Mouse (Mus musculus) forebrain, embryonic 16.5 days (tissue): ENCODE measurements around the gene Elk3. TPM values are rescaled to one million over a fixed set of nuclear protein-coding genes. Genes with fewer than 3 reads are reported as not detected.

Source experiments
- ATAC-seq: fragments of 200-750 bp; cut with Nextera tagmentation; 2 replicates; pipeline ENCODE4 v1.8.0; 2017; ENCODE audit warnings: mild to moderate bottlenecking, moderate library complexity
- H3K27ac ChIP-seq: fragments of 300-500 bp; sonication (generic); 2 replicates; pipeline ENCODE4 v1.5.1; 2014; ENCODE audit warnings: low read length, control low read depth
- H3K27me3 ChIP-seq: fragments of 300-500 bp; sonication (generic); replicated peaks from 2 replicates; pipeline ENCODE4 v1.6.1; 2014; ENCODE audit warnings: low read length; ENCODE audit not compliant: control insufficient read depth, insufficient read depth
- H3K36me3 ChIP-seq: fragments of 300-500 bp; sonication (generic); 2 replicates; pipeline ENCODE4 v1.6.1; 2014; ENCODE audit not compliant: control insufficient read depth, insufficient read depth
- H3K4me1 ChIP-seq: fragments of 300-500 bp; sonication (generic); replicated peaks from 2 replicates; pipeline ENCODE4 v1.6.1; 2014; ENCODE audit warnings: low read length; ENCODE audit not compliant: control insufficient read depth, insufficient read depth
- H3K4me2 ChIP-seq: fragments of 300-500 bp; sonication (generic); 2 replicates; pipeline ENCODE4 v1.6.1; 2014; ENCODE audit warnings: mild to moderate bottlenecking, low read length, control low read depth
- H3K4me3 ChIP-seq: fragments of 300-500 bp; sonication (generic); replicated peaks from 2 replicates; pipeline ENCODE4 v1.5.1; 2014; ENCODE audit warnings: mild to moderate bottlenecking, low read length, control low read depth
- H3K9ac ChIP-seq: fragments of 300-500 bp; sonication (generic); replicated peaks from 2 replicates; pipeline ENCODE4 v1.6.1; 2014; ENCODE audit warnings: low read depth, low read length, control low read depth
- H3K9me3 ChIP-seq: fragments of 300-500 bp; sonication (generic); 2 replicates; pipeline ENCODE4 v1.6.1; 2016; ENCODE audit warnings: low read length; ENCODE audit not compliant: control insufficient read depth
- WGBS: fragments of 180-500 bp; shearing (Covaris S2); extraction: QIAGEN DNeasy Blood & Tissue Kit; methylation state at CpG from one replicate; pipeline ENCODE4 v1.1.7; 2014; 5-methylcytosine and 5-hydroxymethylcytosine counted together
- polyA plus RNA-seq: library from polyadenylated mRNA; unstranded; fragments of >200 nt; fragmentation: Nextera tagmentation; extraction: Ambion mirVana; gene quantifications from 2 replicates; pipeline ENCODE4 v1.2.1, GENCODE M21; 2015

Elk3 gene
- polyA plus RNA-seq, 1 experiment from 2014 or later, result 6.6 TPM

GRCm38 (mm10) chr10:93347918-93348505 is 37.1 kb upstream of the Elk3 start:
- Histone ChIP-seq H3K27ac (no peak overlapping the region), H3K27me3 (no peaks in the 10 kb centered on the region), H3K9ac (no peak overlapping the region), H3K4me1 (no peaks in the 10 kb centered on the region), H3K9me3 (no peaks in the 10 kb centered on the region), H3K4me2 (no peak overlapping the region), H3K4me3 (no peak overlapping the region), H3K36me3 (no peaks in the 10 kb centered on the region)
- WGBS, result 53% methylated on average over 14 of the region's 14 CpGs
- ATAC-seq, result no peak

- Histone ChIP-seq H3K36me3 (no peaks in the 10 kb centered on the region), H3K9ac (no peak overlapping the region), H3K4me3 (no peak overlapping the region), H3K4me2 (no peak overlapping the region), H3K4me1 (no peaks in the 10 kb centered on the region), H3K27me3 (no peaks in the 10 kb centered on the region), H3K9me3 (no peaks in the 10 kb centered on the region), H3K27ac (no peak overlapping the region)
- no peak for ATAC-seq
- 61% methylated on average over 7 of the region's 7 CpGs for WGBS
These were observed 36.5 kb upstream of the Elk3 start for GRCm38 (mm10) chr10:93347387-93347786.

- Histone ChIP-seq H3K9ac (no peak overlapping the region), H3K36me3 (no peaks in the 10 kb centered on the region), H3K27me3 (no peaks in the 10 kb centered on the region), H3K4me1 (no peaks in the 10 kb centered on the region), H3K4me2 (no peak overlapping the region), H3K9me3 (no peaks in the 10 kb centered on the region), H3K4me3 (no peak overlapping the region), H3K27ac (no peak overlapping the region)
- WGBS, result 80% methylated on average over 9 of the region's 9 CpGs
- no peak for ATAC-seq
These were observed 35.4 kb upstream of the Elk3 start for GRCm38 (mm10) chr10:93346208-93346936.

GRCm38 (mm10) chr10:93345497-93345896 is 34.6 kb upstream of the Elk3 start:
- Histone ChIP-seq H3K36me3 (no peaks in the 10 kb centered on the region), H3K9ac (no peak overlapping the region), H3K4me1 (no peaks in the 10 kb centered on the region), H3K4me3 (no peak overlapping the region), H3K4me2 (no peak overlapping the region), H3K27me3 (no peaks in the 10 kb centered on the region), H3K27ac (no peak overlapping the region), H3K9me3 (no peaks in the 10 kb centered on the region)
- ATAC-seq, result no peak
- WGBS, result 86% methylated on average over 2 of the region's 2 CpGs

GRCm38 (mm10) chr10:93343469-93343868 is 32.5 kb upstream of the Elk3 start:
- no peak for ATAC-seq
- H3K27me3 ChIP-seq, result no peaks in the 10 kb centered on the region
- H3K27ac ChIP-seq, result no peak overlapping the region

GRCm38 (mm10) chr10:93342986-93343385 is 32.1 kb upstream of the Elk3 start:
- ATAC-seq, result no peak
- Histone ChIP-seq H3K36me3 (no peaks in the 10 kb centered on the region), H3K9ac (no peak overlapping the region), H3K9me3 (no peaks in the 10 kb centered on the region), H3K27me3 (no peaks in the 10 kb centered on the region), H3K4me3 (no peak overlapping the region), H3K4me1 (no peaks in the 10 kb centered on the region), H3K4me2 (no peak overlapping the region), H3K27ac (no peak overlapping the region)
- WGBS, result 86% methylated on average over 3 of the region's 3 CpGs

More at GRCm38 (mm10) chr10:93343469-93343868, 32.5 kb upstream of the Elk3 start:
- Histone ChIP-seq H3K4me1 (no peaks in the 10 kb centered on the region), H3K9ac (no peak overlapping the region), H3K9me3 (no peaks in the 10 kb centered on the region), H3K4me3 (no peak overlapping the region), H3K36me3 (no peaks in the 10 kb centered on the region), H3K4me2 (no peak overlapping the region)
- WGBS, result 91% methylated on average over 6 of the region's 6 CpGs

- H3K36me3 ChIP-seq, result no peaks in the 10 kb centered on the region
- no peaks in the 10 kb centered on the region for H3K9me3 ChIP-seq
- no peaks in the 10 kb centered on the region for H3K4me1 ChIP-seq
- H3K4me3 ChIP-seq, result no peak overlapping the region
- no peaks in the 10 kb centered on the region for H3K27me3 ChIP-seq
- no peak overlapping the region for H3K9ac ChIP-seq
- H3K27ac ChIP-seq, result no peak overlapping the region
- ATAC-seq, result no peak
- 86% methylated on average over 5 of the region's 5 CpGs for WGBS
- no peak overlapping the region for H3K4me2 ChIP-seq
These were observed 27.6 kb upstream of the Elk3 start for GRCm38 (mm10) chr10:93338526-93338925.

GRCm38 (mm10) chr10:93336462-93336931 is 25.6 kb upstream of the Elk3 start:
- Histone ChIP-seq H3K4me1 (no peaks in the 10 kb centered on the region), H3K4me2 (no peak overlapping the region), H3K27me3 (no peaks in the 10 kb centered on the region), H3K9me3 (no peaks in the 10 kb centered on the region), H3K36me3 (no peaks in the 10 kb centered on the region), H3K27ac (no peak overlapping the region), H3K9ac (no peak overlapping the region), H3K4me3 (no peak overlapping the region)
- ATAC-seq, result no peak
- 75% methylated on average over 6 of the region's 6 CpGs for WGBS

GRCm38 (mm10) chr10:93335828-93336461 is 25.0 kb upstream of the Elk3 start:
- H3K4me1 ChIP-seq, result no peaks in the 10 kb centered on the region
- no peaks in the 10 kb centered on the region for H3K27me3 ChIP-seq
- 86% methylated on average over 16 of the region's 16 CpGs for WGBS
- no peak overlapping the region for H3K4me2 ChIP-seq
- H3K9ac ChIP-seq, result no peak overlapping the region
- H3K27ac ChIP-seq, result no peak overlapping the region
- ATAC-seq, result no peak
- H3K9me3 ChIP-seq, result no peaks in the 10 kb centered on the region
- H3K36me3 ChIP-seq, result no peaks in the 10 kb centered on the region
- no peak overlapping the region for H3K4me3 ChIP-seq
